Mouse (Mus musculus): ENCODE data around the gene Rgl2. TPM values are rescaled to one million over a fixed set of nuclear protein-coding genes. Genes with fewer than 3 reads are reported as not detected.
A peak's percentile ranks its signal among the peaks of the same experiment; 100 is the strongest.

Rgl2 gene
- polyA plus RNA-seq, 1 experiment, result 37.5 TPM

DNA sequence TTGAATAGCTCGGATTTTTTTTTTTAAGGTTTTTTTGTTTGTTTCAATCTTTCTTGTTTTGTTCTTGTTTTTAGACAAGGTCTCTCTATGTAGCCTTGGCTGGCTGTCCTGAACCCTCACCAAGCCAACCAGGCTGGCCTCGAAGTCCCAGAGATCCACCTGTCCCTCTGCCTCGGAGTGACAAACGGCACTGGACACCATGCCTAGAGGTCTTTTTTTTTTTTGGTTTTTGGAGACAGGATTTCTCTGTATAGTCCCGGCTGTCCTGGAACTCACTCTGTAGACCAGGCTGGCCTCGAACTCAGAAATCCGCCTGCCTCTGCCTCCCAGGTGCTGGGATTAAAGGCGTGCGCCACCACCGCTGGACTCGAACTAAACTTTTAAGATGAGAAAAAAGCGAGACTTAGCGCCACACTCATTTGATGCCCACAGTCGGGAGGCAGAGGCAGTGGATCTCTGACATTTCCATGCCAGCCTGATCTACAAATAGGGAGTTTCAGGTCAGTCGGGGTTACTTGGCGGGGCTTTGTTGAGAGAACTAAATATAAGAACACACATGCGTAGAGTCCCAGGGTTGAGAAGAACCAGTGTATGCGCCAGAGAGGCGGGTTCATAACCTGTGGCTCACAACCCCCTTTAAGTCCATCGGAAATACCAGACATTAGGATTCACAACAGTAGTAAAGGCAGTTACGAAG, 944 bp upstream of the Rgl2 start:
- no peak overlapping the region for H3K27ac ChIP-seq (ENCODE audit: insufficient read depth, low read length)
- H3K4me1 ChIP-seq (ENCODE audit: control insufficient read depth, insufficient read depth, low read length), result no peaks in the 10 kb centered on the region
- no peaks in the 10 kb centered on the region for H3K9me3 ChIP-seq (replicated peaks; ENCODE audit: control insufficient read depth, insufficient read depth, low read length, poor library complexity, severe bottlenecking)
- no peaks in the 10 kb centered on the region for H3K36me3 ChIP-seq (ENCODE audit: control insufficient read depth, insufficient read depth, low read length, poor library complexity, severe bottlenecking)
- H3K9ac ChIP-seq (ENCODE audit: low read depth, poor library complexity, severe bottlenecking), result peak overlapping the region; percentile 91
- peak overlapping the region; percentile 96 for H3K4me3 ChIP-seq (ENCODE audit: low read depth, low read length)
- no peak for TF ChIP-seq CTCF (IDR thresholded peaks at IDR 0.05; ENCODE audit: low read depth, low read length)
- no peaks in the 10 kb centered on the region for H3K27me3 ChIP-seq (ENCODE audit: control insufficient read depth, insufficient read depth, low read length, poor library complexity, severe bottlenecking)

DNA sequence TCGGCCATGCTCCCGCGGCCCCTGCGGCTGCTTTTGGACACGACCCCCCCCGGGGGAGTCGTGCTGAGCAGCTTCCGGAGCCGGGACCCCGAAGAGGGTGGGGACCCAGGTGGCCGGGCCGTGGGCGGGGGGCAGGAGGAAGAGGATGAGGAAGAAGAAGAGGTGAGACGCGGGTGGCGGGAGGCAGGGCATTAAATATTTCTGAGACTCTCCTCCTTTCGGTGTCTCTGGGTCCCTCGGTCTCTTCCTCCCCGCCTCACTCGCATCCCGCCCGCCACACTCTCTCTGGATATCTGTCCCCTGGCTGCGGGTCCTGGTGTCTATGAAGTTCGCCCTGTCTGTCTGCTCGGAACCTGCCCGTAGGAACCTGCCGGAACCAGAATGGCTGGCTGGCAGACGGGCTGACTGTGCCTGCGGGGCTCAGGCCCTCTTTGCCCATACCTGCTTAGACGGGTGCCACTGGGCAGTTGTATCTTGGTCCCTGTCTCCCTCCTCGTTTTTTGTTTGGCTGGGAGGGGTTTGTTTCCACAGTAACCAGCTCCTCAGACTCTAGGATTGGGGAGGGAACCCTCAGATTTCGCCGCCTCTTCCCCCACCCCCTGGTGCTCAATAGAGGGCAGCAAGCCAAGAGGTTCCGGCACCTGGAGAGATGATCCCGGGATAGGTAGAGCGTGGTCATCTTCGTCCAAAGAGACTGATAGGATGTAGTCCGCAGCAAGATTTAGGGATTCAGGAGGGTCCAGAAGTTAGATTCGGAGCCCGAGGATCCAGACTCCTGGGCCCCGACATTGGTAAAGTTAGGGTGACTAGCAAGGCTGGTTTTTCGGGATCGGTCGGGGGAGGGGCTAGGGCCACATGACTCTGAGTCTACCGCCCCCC, 1.2 kb downstream of the Rgl2 start:
- H3K27ac ChIP-seq (ENCODE audit: insufficient read depth, low read length), result peak overlapping the region; percentile 35; the same call in 1 of the 2 replicates
- no peaks in the 10 kb centered on the region for H3K9me3 ChIP-seq (replicated peaks; ENCODE audit: control insufficient read depth, insufficient read depth, low read length, poor library complexity, severe bottlenecking)
- H3K9ac ChIP-seq (ENCODE audit: low read depth, poor library complexity, severe bottlenecking), result peak overlapping the region; percentile 91
- H3K27me3 ChIP-seq (ENCODE audit: control insufficient read depth, insufficient read depth, low read length, poor library complexity, severe bottlenecking), result no peaks in the 10 kb centered on the region
- peaks cover 2% of the 10 kb centered on the region for H3K4me1 ChIP-seq (ENCODE audit: control insufficient read depth, insufficient read depth, low read length)
- no peak for TF ChIP-seq CTCF (IDR thresholded peaks at IDR 0.05; ENCODE audit: low read depth, low read length)
- TF ChIP-seq POLR2A (IDR thresholded peaks at IDR 0.05; ENCODE audit: insufficient read depth, low read length), result no peak
- no peak for TF ChIP-seq EP300 (IDR thresholded peaks at IDR 0.05; ENCODE audit: insufficient read depth, low read depth, low read length)
- no peaks in the 10 kb centered on the region for H3K36me3 ChIP-seq (ENCODE audit: control insufficient read depth, insufficient read depth, low read length, poor library complexity, severe bottlenecking)
- H3K4me3 ChIP-seq (ENCODE audit: low read depth, low read length), result peak overlapping the region; percentile 91

DNA sequence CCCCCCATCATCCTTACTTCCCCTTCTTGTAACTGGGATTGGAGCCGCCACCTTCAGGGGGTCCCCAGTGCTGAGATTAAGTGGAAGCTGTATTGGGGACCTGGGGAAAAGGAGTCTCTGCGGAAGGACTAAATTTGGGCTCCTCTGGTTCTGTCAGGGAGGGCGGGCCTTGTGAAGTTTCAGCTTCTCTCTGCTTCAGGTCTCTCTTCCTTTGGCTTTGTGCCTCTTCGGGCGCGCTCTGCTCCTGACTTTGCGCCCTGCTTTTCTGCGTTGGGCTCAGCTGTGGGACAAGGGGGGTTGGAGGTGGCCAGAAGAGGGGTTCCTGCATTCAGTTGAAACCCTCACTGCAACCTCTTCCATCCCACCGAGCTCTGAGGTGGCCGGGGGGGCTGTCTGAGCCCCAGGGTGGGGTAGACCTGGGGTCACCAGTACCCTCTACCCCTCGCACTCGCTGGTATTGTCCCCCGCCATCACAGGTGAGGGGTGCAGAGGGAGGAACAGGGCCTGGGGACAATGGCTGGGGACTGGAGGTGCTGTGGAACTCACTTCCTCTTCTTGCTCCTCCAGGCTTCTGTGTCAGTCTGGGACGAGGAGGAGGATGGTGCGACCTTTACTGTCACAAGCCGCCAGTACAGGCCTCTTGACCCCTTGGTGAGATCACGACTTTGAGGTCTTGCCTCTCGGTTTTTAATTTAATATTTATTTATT, 2.0 kb downstream of the Rgl2 start:
- peaks cover 2% of the 10 kb centered on the region for H3K4me1 ChIP-seq (ENCODE audit: control insufficient read depth, insufficient read depth, low read length)
- TF ChIP-seq POLR2A (IDR thresholded peaks at IDR 0.05; ENCODE audit: insufficient read depth, low read length) (no peak), CTCF (IDR thresholded peaks at IDR 0.05; ENCODE audit: low read depth, low read length) (no peak), EP300 (IDR thresholded peaks at IDR 0.05; ENCODE audit: insufficient read depth, low read depth, low read length) (no peak)
- peak overlapping the region; percentile 91 for H3K9ac ChIP-seq (ENCODE audit: low read depth, poor library complexity, severe bottlenecking)
- H3K36me3 ChIP-seq (ENCODE audit: control insufficient read depth, insufficient read depth, low read length, poor library complexity, severe bottlenecking), result no peaks in the 10 kb centered on the region
- no peaks in the 10 kb centered on the region for H3K27me3 ChIP-seq (ENCODE audit: control insufficient read depth, insufficient read depth, low read length, poor library complexity, severe bottlenecking)
- H3K4me3 ChIP-seq (ENCODE audit: low read depth, low read length), result peak overlapping the region; percentile 91
- peak overlapping the region; percentile 35 for H3K27ac ChIP-seq (ENCODE audit: insufficient read depth, low read length)
- no peaks in the 10 kb centered on the region for H3K9me3 ChIP-seq (replicated peaks; ENCODE audit: control insufficient read depth, insufficient read depth, low read length, poor library complexity, severe bottlenecking)

DNA sequence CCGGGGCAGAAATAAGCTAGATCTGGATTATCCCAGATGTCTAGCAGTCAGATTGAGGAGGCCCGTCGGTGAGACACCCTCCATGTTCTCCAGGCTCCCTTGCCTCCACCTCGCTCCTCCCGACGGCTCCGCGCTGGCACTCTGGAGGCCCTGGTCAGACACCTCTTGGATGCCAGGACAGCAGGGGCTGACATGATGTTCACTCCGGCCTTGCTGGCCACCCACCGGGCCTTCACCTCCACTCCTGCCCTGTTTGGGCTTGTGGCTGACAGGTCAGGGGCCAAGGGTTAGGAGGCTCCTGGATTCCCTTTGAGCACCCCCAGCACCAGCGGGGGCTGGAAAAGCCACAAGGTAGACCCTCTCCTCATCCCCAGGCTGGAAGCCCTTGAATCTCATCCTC, 2.6 kb downstream of the Rgl2 start:
- no peak overlapping the region; the same call in 1 of the 2 replicates for H3K9ac ChIP-seq (ENCODE audit: low read depth, poor library complexity, severe bottlenecking)
- peaks cover 2% of the 10 kb centered on the region for H3K4me1 ChIP-seq (ENCODE audit: control insufficient read depth, insufficient read depth, low read length)
- H3K36me3 ChIP-seq (ENCODE audit: control insufficient read depth, insufficient read depth, low read length, poor library complexity, severe bottlenecking), result no peaks in the 10 kb centered on the region

DNA sequence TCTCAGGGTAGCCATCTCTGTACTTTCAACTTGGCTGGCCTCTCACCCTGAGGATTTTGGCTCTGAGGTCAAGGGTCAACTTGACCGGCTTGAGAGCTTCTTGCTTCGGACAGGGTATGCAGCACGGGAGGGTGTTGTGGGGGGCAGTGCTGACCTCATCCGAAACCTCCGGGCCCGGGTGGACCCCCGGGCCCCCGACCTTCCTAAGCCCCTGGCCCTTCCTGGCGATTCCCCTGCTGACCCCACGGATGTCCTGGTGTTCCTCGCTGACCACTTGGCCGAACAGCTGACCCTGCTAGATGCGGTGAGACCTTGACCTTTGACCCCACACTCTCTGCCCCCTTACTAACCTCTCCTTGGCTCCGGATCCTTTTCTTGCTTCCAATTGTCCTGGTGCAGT, 3.1 kb downstream of the Rgl2 start:
- 0 out of 2 replicates have a peak, but pooled peaks cover 3% of the 10 kb centered on the region for H3K36me3 ChIP-seq (ENCODE audit: control insufficient read depth, insufficient read depth, low read length, poor library complexity, severe bottlenecking)
- TF ChIP-seq CTCF (IDR thresholded peaks at IDR 0.05; ENCODE audit: low read depth, low read length), result no peak
- no peak for TF ChIP-seq EP300 (IDR thresholded peaks at IDR 0.05; ENCODE audit: insufficient read depth, low read depth, low read length)
- H3K4me3 ChIP-seq (ENCODE audit: low read depth, low read length), result no peak overlapping the region
- H3K9ac ChIP-seq (ENCODE audit: low read depth, poor library complexity, severe bottlenecking), result no peak overlapping the region
- no peaks in the 10 kb centered on the region for H3K9me3 ChIP-seq (replicated peaks; ENCODE audit: control insufficient read depth, insufficient read depth, low read length, poor library complexity, severe bottlenecking)
- H3K27ac ChIP-seq (ENCODE audit: insufficient read depth, low read length), result no peak overlapping the region
- H3K4me1 ChIP-seq (ENCODE audit: control insufficient read depth, insufficient read depth, low read length), result peaks cover 2% of the 10 kb centered on the region
- no peaks in the 10 kb centered on the region for H3K27me3 ChIP-seq (ENCODE audit: control insufficient read depth, insufficient read depth, low read length, poor library complexity, severe bottlenecking)

More for the DNA sequence above, 2.6 kb downstream of the Rgl2 start:
- H3K4me3 ChIP-seq (ENCODE audit: low read depth, low read length), result no peak overlapping the region
- no peaks in the 10 kb centered on the region for H3K9me3 ChIP-seq (replicated peaks; ENCODE audit: control insufficient read depth, insufficient read depth, low read length, poor library complexity, severe bottlenecking)
- no peaks in the 10 kb centered on the region for H3K27me3 ChIP-seq (ENCODE audit: control insufficient read depth, insufficient read depth, low read length, poor library complexity, severe bottlenecking)
- TF ChIP-seq EP300 (IDR thresholded peaks at IDR 0.05; ENCODE audit: insufficient read depth, low read depth, low read length) (no peak), CTCF (IDR thresholded peaks at IDR 0.05; ENCODE audit: low read depth, low read length) (no peak), POLR2A (IDR thresholded peaks at IDR 0.05; ENCODE audit: insufficient read depth, low read length) (no peak)
- H3K27ac ChIP-seq (ENCODE audit: insufficient read depth, low read length), result no peak overlapping the region

Data from ES-Bruce4 (cell line).